Mouse (Mus musculus): ENCODE measurements at regions not wholly inside any gene's neighbourhood (a gene's known extent, or its start where the extent isn't known, plus 50 kb on each side); places are given as distances from the start of the nearest gene placed in this dataset.

DNA sequence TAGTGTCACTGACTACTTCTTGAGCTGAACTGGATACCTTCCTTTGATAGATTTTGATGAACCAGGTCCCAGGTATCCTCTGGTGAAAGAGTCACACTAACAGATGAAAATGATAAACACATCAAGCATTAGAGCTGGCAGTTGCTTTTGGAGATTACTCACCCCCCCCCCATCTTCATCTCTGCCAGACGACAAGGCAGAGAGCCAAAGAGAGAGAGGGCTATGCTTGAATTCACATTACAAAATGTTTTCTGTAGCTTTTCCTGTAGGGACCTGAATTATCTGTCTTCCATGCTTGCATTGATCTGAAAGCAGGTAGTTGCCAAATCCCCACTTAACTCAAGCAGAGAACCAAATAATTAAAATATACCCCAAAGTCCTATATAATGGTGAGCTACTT, 525.3 kb downstream of the Gsdmc2 start:
- TF ChIP-seq CHD2 (IDR thresholded peaks at IDR 0.05; ENCODE audit: low read depth, low read length) (no peak), HCFC1 (IDR thresholded peaks at IDR 0.05; ENCODE audit: borderline replicate concordance, insufficient read depth, low read length) (no peak), ZC3H11A (IDR thresholded peaks at IDR 0.05; ENCODE audit: borderline replicate concordance, low read depth, low read length) (no peak), ZNF384 (IDR thresholded peaks at IDR 0.05; ENCODE audit: low read depth, low read length) (no peak), MAFK (IDR thresholded peaks at IDR 0.05; ENCODE audit: insufficient read depth, low read depth, low read length) (no peak)

Measured in ES-E14 (cell line).